Mouse (Mus musculus): ENCODE data around the gene Aqp9. TPM values are rescaled to one million over a fixed set of nuclear protein-coding genes. Genes with fewer than 3 reads are reported as not detected.

Gene Aqp9
- polyA plus RNA-seq, 1 experiment from 2014 or later = 0.51 TPM

DNA sequence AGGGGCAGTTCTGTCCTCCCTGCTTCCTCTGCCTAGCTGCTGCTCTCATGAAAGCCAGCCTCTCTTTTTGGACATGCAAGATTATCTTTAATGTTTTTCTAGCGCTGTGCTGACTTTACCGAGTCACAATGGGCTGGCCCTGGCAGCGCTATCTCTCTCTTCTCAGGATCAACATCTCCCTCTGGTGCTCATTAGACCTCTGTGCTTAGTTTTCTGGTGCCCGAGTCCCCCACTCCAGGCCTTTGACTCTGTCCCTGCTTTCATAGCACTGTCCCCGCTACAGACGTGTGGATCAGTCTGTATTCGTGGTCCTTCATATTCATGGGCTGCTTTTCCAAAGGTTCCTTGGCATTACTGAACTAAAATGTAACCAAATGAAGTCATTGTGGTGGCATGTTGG lies 89.3 kb downstream of the Aqp9 start:
- Histone ChIP-seq H3K27ac (ENCODE audit: low read length) (no peak overlapping the region), H3K4me1 (ENCODE audit: control insufficient read depth, insufficient read depth, low read length) (no peaks in the 10 kb centered on the region; the same call in 1 of the 2 replicates), H3K4me3 (ENCODE audit: low read length) (no peak overlapping the region), H3K27me3 (ENCODE audit: control insufficient read depth, insufficient read depth, low read length) (no peaks in the 10 kb centered on the region), H3K36me3 (ENCODE audit: control insufficient read depth, insufficient read depth) (no peaks in the 10 kb centered on the region), H3K9ac (ENCODE audit: low read length) (no peak overlapping the region), H3K9me3 (replicated peaks; ENCODE audit: control insufficient read depth, low read length) (no peaks in the 10 kb centered on the region), H3K4me2 (ENCODE audit: low read depth, low read length) (no peak overlapping the region)
- 41% methylated on average over 7 of the region's 7 CpGs for WGBS
- no peak for ATAC-seq (replicated peaks; ENCODE audit: extremely low read depth, insufficient read depth, low FRiP score)

DNA sequence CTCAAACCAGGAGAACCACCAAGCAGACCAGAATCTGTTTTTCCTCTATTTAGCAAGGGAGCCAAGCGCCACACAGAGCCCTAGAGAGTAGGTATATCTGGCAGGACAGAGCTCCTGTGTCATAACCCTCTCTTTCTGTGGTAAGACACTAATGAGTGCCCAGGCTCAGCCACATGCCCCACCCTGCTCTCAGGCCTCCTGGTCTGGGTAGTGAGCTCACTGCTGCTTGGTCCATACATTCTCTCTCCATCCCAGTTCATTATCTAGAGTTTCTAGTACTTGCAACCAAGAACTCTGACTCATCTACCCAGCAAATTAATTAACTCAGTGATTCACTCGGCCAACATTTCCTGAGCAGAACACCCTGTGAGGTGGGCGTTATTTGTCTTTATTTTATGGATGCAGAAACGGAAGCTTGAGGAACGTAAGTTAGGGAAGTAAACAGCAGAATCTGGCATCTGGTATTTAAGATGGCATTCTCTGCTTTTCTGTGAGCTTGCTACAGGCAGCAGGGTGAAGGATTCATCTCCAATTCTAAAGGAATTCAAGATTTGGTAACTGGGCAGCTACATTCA lies 91.1 kb downstream of the Aqp9 start:
- peaks cover 2% of the 10 kb centered on the region for H3K4me1 ChIP-seq (ENCODE audit: control insufficient read depth, insufficient read depth, low read length)
- WGBS = 79% methylated on average over 5 of the region's 5 CpGs
- H3K27ac ChIP-seq (ENCODE audit: low read length) = no peak overlapping the region
- H3K36me3 ChIP-seq (ENCODE audit: control insufficient read depth, insufficient read depth) = no peaks in the 10 kb centered on the region
- no peak overlapping the region for H3K4me2 ChIP-seq (ENCODE audit: low read depth, low read length)
- no peak for ATAC-seq (replicated peaks; ENCODE audit: extremely low read depth, insufficient read depth, low FRiP score)
- H3K4me3 ChIP-seq (ENCODE audit: low read length) = no peak overlapping the region
- no peaks in the 10 kb centered on the region for H3K27me3 ChIP-seq (ENCODE audit: control insufficient read depth, insufficient read depth, low read length)
- no peaks in the 10 kb centered on the region for H3K9me3 ChIP-seq (replicated peaks; ENCODE audit: control insufficient read depth, low read length)
- H3K9ac ChIP-seq (ENCODE audit: low read length) = no peak overlapping the region

GRCm38 (mm10) chr9:71076201-71076648 lies 92.3 kb downstream of the Aqp9 start:
- Histone ChIP-seq H3K4me2 (ENCODE audit: low read depth, low read length) (no peak overlapping the region), H3K4me1 (ENCODE audit: control insufficient read depth, insufficient read depth, low read length) (peaks cover 2% of the 10 kb centered on the region), H3K27ac (ENCODE audit: low read length) (no peak overlapping the region), H3K27me3 (ENCODE audit: control insufficient read depth, insufficient read depth, low read length) (no peaks in the 10 kb centered on the region), H3K36me3 (ENCODE audit: control insufficient read depth, insufficient read depth) (no peaks in the 10 kb centered on the region), H3K4me3 (ENCODE audit: low read length) (no peak overlapping the region), H3K9ac (ENCODE audit: low read length) (no peak overlapping the region), H3K9me3 (replicated peaks; ENCODE audit: control insufficient read depth, low read length) (no peaks in the 10 kb centered on the region)
- ATAC-seq (replicated peaks; ENCODE audit: extremely low read depth, insufficient read depth, low FRiP score) = no peak
- WGBS = 68% methylated on average over 12 of the region's 12 CpGs

- Histone ChIP-seq H3K27me3 (ENCODE audit: control insufficient read depth, insufficient read depth, low read length) (no peaks in the 10 kb centered on the region), H3K9ac (ENCODE audit: low read length) (no peak overlapping the region), H3K9me3 (replicated peaks; ENCODE audit: control insufficient read depth, low read length) (no peaks in the 10 kb centered on the region), H3K27ac (ENCODE audit: low read length) (no peak overlapping the region), H3K4me3 (ENCODE audit: low read length) (no peak overlapping the region), H3K4me2 (ENCODE audit: low read depth, low read length) (no peak overlapping the region), H3K36me3 (ENCODE audit: control insufficient read depth, insufficient read depth) (no peaks in the 10 kb centered on the region), H3K4me1 (ENCODE audit: control insufficient read depth, insufficient read depth, low read length) (peaks cover 4% of the 10 kb centered on the region)
- no peak for ATAC-seq (replicated peaks; ENCODE audit: extremely low read depth, insufficient read depth, low FRiP score)
- 53% methylated on average over 4 of the region's 4 CpGs for WGBS
These were observed 94.7 kb downstream of the Aqp9 start for GRCm38 (mm10) chr9:71073831-71074230.

- no peak for ATAC-seq (replicated peaks; ENCODE audit: extremely low read depth, insufficient read depth, low FRiP score)
- Histone ChIP-seq H3K4me3 (ENCODE audit: low read length) (no peak overlapping the region), H3K4me2 (ENCODE audit: low read depth, low read length) (no peak overlapping the region), H3K4me1 (ENCODE audit: control insufficient read depth, insufficient read depth, low read length) (peaks cover 4% of the 10 kb centered on the region), H3K27me3 (ENCODE audit: control insufficient read depth, insufficient read depth, low read length) (no peaks in the 10 kb centered on the region), H3K9ac (ENCODE audit: low read length) (no peak overlapping the region), H3K36me3 (ENCODE audit: control insufficient read depth, insufficient read depth) (no peaks in the 10 kb centered on the region), H3K27ac (ENCODE audit: low read length) (no peak overlapping the region), H3K9me3 (replicated peaks; ENCODE audit: control insufficient read depth, low read length) (no peaks in the 10 kb centered on the region)
- WGBS = 51% methylated on average over 4 of the region's 4 CpGs
These were observed 95.4 kb downstream of the Aqp9 start for GRCm38 (mm10) chr9:71073076-71073475.

- 48% methylated on average over 7 of the region's 7 CpGs for WGBS
These were observed 96.0 kb downstream of the Aqp9 start for GRCm38 (mm10) chr9:71072502-71072901.

DNA sequence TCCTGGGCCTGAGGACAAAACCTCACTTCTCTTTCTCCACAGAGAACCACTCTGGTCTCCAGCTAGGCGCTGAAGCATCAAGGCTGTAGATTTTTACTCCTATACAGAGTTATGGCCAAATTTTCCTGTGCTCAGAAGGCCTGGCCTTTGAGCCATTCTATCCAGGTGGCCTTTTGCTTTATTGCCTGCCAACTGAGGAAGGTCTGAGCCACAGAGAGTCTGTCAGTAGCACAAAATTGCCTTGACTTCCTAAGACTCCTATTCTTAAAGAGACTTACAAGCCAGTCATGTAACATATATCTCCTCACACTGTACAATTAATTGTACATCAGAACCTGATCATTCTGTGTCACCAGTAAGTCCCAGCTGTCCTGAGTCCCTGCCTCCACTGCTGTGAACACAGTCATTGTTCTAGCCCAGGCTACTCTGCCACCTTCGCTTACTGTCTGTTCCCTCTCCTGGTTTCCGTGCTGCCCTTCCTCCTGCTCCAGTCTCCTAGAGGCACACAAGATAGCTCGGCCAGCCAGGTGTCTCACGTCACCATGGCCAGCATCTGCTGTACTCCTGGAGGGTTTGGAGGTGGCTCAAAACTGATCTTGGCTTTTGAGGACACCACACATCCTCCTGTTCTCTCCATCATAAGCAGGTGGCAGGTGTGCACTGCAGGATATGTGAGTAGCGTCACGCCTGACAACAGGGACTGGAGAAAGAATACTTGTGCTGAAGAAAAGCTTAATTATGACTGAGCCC lies 96.7 kb downstream of the Aqp9 start:
- H3K4me2 ChIP-seq (ENCODE audit: low read depth, low read length) = no peak overlapping the region
- 81% methylated on average over 7 of the region's 7 CpGs for WGBS
- no peak overlapping the region for H3K27ac ChIP-seq (ENCODE audit: low read length)
- H3K9ac ChIP-seq (ENCODE audit: low read length) = no peak overlapping the region
- no peak overlapping the region for H3K4me3 ChIP-seq (ENCODE audit: low read length)
- peaks cover 4% of the 10 kb centered on the region for H3K4me1 ChIP-seq (ENCODE audit: control insufficient read depth, insufficient read depth, low read length)
- ATAC-seq (replicated peaks; ENCODE audit: extremely low read depth, insufficient read depth, low FRiP score) = no peak
- H3K9me3 ChIP-seq (replicated peaks; ENCODE audit: control insufficient read depth, low read length) = no peaks in the 10 kb centered on the region
- no peaks in the 10 kb centered on the region for H3K27me3 ChIP-seq (ENCODE audit: control insufficient read depth, insufficient read depth, low read length)
- H3K36me3 ChIP-seq (ENCODE audit: control insufficient read depth, insufficient read depth) = no peaks in the 10 kb centered on the region

More at GRCm38 (mm10) chr9:71072502-71072901, 96.0 kb downstream of the Aqp9 start:
- H3K9me3 ChIP-seq (replicated peaks; ENCODE audit: control insufficient read depth, low read length) = no peaks in the 10 kb centered on the region
- H3K36me3 ChIP-seq (ENCODE audit: control insufficient read depth, insufficient read depth) = no peaks in the 10 kb centered on the region
- no peak overlapping the region for H3K4me2 ChIP-seq (ENCODE audit: low read depth, low read length)
- no peak overlapping the region for H3K4me3 ChIP-seq (ENCODE audit: low read length)
- no peak overlapping the region for H3K9ac ChIP-seq (ENCODE audit: low read length)
- H3K27me3 ChIP-seq (ENCODE audit: control insufficient read depth, insufficient read depth, low read length) = no peaks in the 10 kb centered on the region
- no peak for ATAC-seq (replicated peaks; ENCODE audit: extremely low read depth, insufficient read depth, low FRiP score)
- H3K4me1 ChIP-seq (ENCODE audit: control insufficient read depth, insufficient read depth, low read length) = peaks cover 4% of the 10 kb centered on the region
- H3K27ac ChIP-seq (ENCODE audit: low read length) = no peak overlapping the region

- peaks cover 4% of the 10 kb centered on the region for H3K4me1 ChIP-seq (ENCODE audit: control insufficient read depth, insufficient read depth, low read length)
- no peaks in the 10 kb centered on the region for H3K9me3 ChIP-seq (replicated peaks; ENCODE audit: control insufficient read depth, low read length)
- H3K9ac ChIP-seq (ENCODE audit: low read length) = no peak overlapping the region
- H3K27me3 ChIP-seq (ENCODE audit: control insufficient read depth, insufficient read depth, low read length) = no peaks in the 10 kb centered on the region
- no peak overlapping the region for H3K4me3 ChIP-seq (ENCODE audit: low read length)
- H3K4me2 ChIP-seq (ENCODE audit: low read depth, low read length) = no peak overlapping the region
- WGBS = 61% methylated on average over 2 of the region's 2 CpGs
- no peak for ATAC-seq (replicated peaks; ENCODE audit: extremely low read depth, insufficient read depth, low FRiP score)
- no peaks in the 10 kb centered on the region for H3K36me3 ChIP-seq (ENCODE audit: control insufficient read depth, insufficient read depth)
- H3K27ac ChIP-seq (ENCODE audit: low read length) = no peak overlapping the region
These were observed 97.9 kb downstream of the Aqp9 start for GRCm38 (mm10) chr9:71070628-71071027.

DNA sequence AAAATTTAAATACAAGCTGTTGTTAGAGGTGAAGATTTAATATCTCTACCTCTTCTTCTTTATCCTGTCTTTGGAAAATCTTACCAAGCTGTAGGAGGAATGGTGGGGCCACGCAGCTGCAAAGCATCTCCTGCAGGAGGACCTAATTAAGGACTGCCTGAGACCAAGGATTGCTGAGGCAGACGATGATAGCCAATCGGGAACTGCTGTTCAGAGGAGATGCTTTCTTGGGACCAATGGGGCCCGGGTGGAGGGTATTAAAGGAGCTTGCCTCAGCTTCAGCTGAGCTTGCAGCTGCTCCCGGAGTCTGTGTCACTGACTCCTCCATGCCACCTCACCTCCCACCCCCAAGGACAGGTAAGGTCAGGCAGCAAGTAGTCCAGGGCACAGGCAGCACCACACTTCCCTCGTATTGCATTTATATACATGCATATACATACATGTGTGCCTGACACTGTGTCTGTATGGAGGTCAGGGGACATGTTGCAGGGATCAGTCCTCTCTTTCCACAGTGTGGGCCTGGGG lies 99.6 kb downstream of the Aqp9 start:
- 60% methylated on average over 6 of the region's 6 CpGs for WGBS
- Histone ChIP-seq H3K27me3 (ENCODE audit: control insufficient read depth, insufficient read depth, low read length) (no peaks in the 10 kb centered on the region), H3K4me2 (ENCODE audit: low read depth, low read length) (no peak overlapping the region)

More for the DNA sequence above, 99.6 kb downstream of the Aqp9 start:
- Histone ChIP-seq H3K36me3 (ENCODE audit: control insufficient read depth, insufficient read depth) (no peaks in the 10 kb centered on the region), H3K9ac (ENCODE audit: low read length) (no peak overlapping the region), H3K9me3 (replicated peaks; ENCODE audit: control insufficient read depth, low read length) (no peaks in the 10 kb centered on the region), H3K27ac (ENCODE audit: low read length) (no peak overlapping the region), H3K4me1 (ENCODE audit: control insufficient read depth, insufficient read depth, low read length) (peaks cover 4% of the 10 kb centered on the region), H3K4me3 (ENCODE audit: low read length) (no peak overlapping the region)
- no peak for ATAC-seq (replicated peaks; ENCODE audit: extremely low read depth, insufficient read depth, low FRiP score)

Data from heart, embryonic 16.5 days (tissue).